Mouse (Mus musculus) G1E (cell line): ENCODE results near the gene Xpnpep1.

ENCODE experiments used
- CTCF ChIP-seq: IDR thresholded peaks from 2 replicates; pipeline ENCODE4 v1.5.1; 2012; ENCODE audit warnings: low read depth, low read length, inconsistent platforms, mixed read lengths
- GATA1 ChIP-seq: IDR thresholded peaks from 2 replicates; pipeline ENCODE4 v1.6.1; 2012; ENCODE audit warnings: borderline replicate concordance, low read length, inconsistent platforms, mixed read lengths
- POLR2AphosphoS5 ChIP-seq: IDR thresholded peaks from 2 replicates; pipeline ENCODE4 v1.6.1; 2012; ENCODE audit warnings: low read depth, low read length, inconsistent platforms; ENCODE audit not compliant: insufficient replicate concordance
- TAL1 ChIP-seq: conservative IDR thresholded peaks from 2 replicates; pipeline ENCODE4 v1.6.1; 2012; ENCODE audit warnings: low read depth, low read length, inconsistent platforms, mixed read lengths

GRCm38 (mm10) chr19:53047208-53047607 lies 7.2 kb upstream of the Xpnpep1 start:
- TF ChIP-seq CTCF (no peak), GATA1 (no peak), TAL1 (no peak), POLR2AphosphoS5 (no peak)
